In the genomic region with DNA sequence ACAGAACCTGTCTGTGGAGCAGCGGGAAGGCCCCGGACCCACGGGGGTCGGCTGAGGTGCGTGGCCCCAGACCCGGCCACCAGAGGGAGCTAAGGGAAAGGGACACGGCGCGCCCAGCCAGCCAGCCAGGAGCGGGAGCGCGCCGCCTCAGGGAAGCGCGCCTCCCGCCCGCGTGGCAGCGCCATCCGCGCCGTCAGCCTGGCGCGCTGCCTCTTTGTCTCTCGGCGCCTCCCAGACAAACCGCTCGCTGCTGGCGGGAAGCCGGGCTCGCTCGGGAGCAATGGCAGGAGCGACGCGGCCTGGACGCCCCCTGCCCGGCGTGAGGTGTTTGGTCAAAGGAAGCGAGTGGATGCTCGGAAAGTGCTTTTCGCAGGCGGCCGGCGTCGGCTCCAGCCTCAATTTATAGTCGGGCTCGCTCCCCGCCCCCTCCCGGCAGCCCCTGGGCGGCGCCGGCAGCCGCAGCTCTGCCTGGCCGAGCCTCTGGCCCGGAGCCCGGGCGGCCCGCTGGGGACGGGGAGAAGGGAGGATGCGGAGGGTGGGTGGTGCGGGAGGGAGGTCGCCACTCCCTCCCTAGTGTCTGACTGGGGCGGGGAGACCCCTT, we compare ENCODE assay signal across 8 mouse cellular contexts. TPM values are rescaled to one million over a fixed set of nuclear protein-coding genes. Genes with fewer than 3 reads are reported as not detected.
A peak's percentile ranks its signal among the peaks of the same experiment; 100 is the strongest.
DNase-seq lines count a peak whose midpoint lies in the region; ATAC-seq and TF ChIP-seq lines count a peak whose summit lies in the region.

No protein-coding gene starts in this region.

- peak overlapping the region; percentile 91 for H3K9ac ChIP-seq in embryonic facial prominence, embryonic 14.5 days (ENCODE audit: low read depth, low read length)
- H3K9ac ChIP-seq in kidney, embryonic 14.5 days (ENCODE audit: low read depth, low read length), result peak overlapping the region; percentile 75
- peak overlapping the region; percentile 68 for H3K9ac ChIP-seq in limb, embryonic 15.5 days
- H3K9ac ChIP-seq in midbrain, postnatal 0 days (replicated peaks; ENCODE audit: low read length, poor library complexity, severe bottlenecking), result peak overlapping the region; percentile 88

- DNase-seq in 3T3-L1 (ENCODE audit: low read depth, low spot score), result peak; percentile 80
- peak; percentile 91 for DNase-seq in embryonic facial prominence, embryonic 14.5 days (ENCODE audit: low spot score)
- DNase-seq in heart, adult 9 months (ENCODE audit: low spot score in 2 of 2), result peak; percentile 88 to 90
- peak; percentile 91 for DNase-seq in midbrain, postnatal 0 days (ENCODE audit: low spot score)
- DNase-seq in spleen, postnatal 10 days (ENCODE audit: low spot score in 2 of 2), result peak; percentile 85 to 90

- TF ChIP-seq CTCF in bone marrow, adult 2 months (IDR thresholded peaks at IDR 0.05; ENCODE audit: control insufficient read depth, insufficient read depth, low read length), result peak; percentile 66
- TF ChIP-seq CTCF in midbrain, postnatal 0 days (IDR thresholded peaks at IDR 0.05), result peak; percentile 80

- peak overlapping the region; percentile 85 for H3K27ac ChIP-seq in bone marrow, adult 2 months (ENCODE audit: control insufficient read depth, insufficient read depth, low read depth, low read length, poor library complexity)
- peak overlapping the region; percentile 98 for H3K27ac ChIP-seq in embryonic facial prominence, embryonic 14.5 days (replicated peaks; ENCODE audit: low read depth, low read length)
- peak overlapping the region; percentile 92 for H3K27ac ChIP-seq in kidney, embryonic 14.5 days (ENCODE audit: low read depth, low read length)
- peak overlapping the region; percentile 99 for H3K27ac ChIP-seq in limb, embryonic 15.5 days
- peak overlapping the region; percentile 98 for H3K27ac ChIP-seq in midbrain, postnatal 0 days (ENCODE audit: low read depth, low read length)

- under 1% methylated on average over 61 of the region's 63 CpGs for WGBS in bone marrow, adult 2 months
- WGBS in embryonic facial prominence, embryonic 14.5 days, result under 1% methylated on average over 34 of the region's 63 CpGs
- WGBS in kidney, embryonic 14.5 days, result under 1% methylated on average over 54 of the region's 63 CpGs
- under 1% methylated on average over 63 of the region's 63 CpGs for WGBS in limb, embryonic 15.5 days
- WGBS in midbrain, postnatal 0 days, result under 1% methylated on average over 50 of the region's 63 CpGs

- H3K4me3 ChIP-seq in bone marrow, adult 2 months (replicated peaks; ENCODE audit: control insufficient read depth, low read depth, low read length), result peak overlapping the region; percentile 85
- H3K4me3 ChIP-seq in embryonic facial prominence, embryonic 14.5 days (ENCODE audit: low read depth, low read length), result peak overlapping the region; percentile 61
- H3K4me3 ChIP-seq in kidney, embryonic 14.5 days (ENCODE audit: low read length), result peak overlapping the region; percentile 62
- H3K4me3 ChIP-seq in limb, embryonic 15.5 days, result peak overlapping the region; percentile 61
- H3K4me3 ChIP-seq in midbrain, postnatal 0 days (ENCODE audit: low read depth, low read length), result peak overlapping the region; percentile 49

- peaks cover 8% of the 10 kb centered on the region for H3K36me3 ChIP-seq in embryonic facial prominence, embryonic 14.5 days (ENCODE audit: control insufficient read depth, insufficient read depth, low read length)
- peaks cover 11% of the 10 kb centered on the region; the same call in 1 of the 2 replicates for H3K36me3 ChIP-seq in kidney, embryonic 14.5 days (ENCODE audit: control insufficient read depth, insufficient read depth, low read length)
- H3K36me3 ChIP-seq in limb, embryonic 15.5 days, result peaks cover 13% of the 10 kb centered on the region
- no peaks in the 10 kb centered on the region; the same call in 1 of the 2 replicates for H3K36me3 ChIP-seq in midbrain, postnatal 0 days (ENCODE audit: insufficient read depth, low read length)

- no peaks in the 10 kb centered on the region for H3K27me3 ChIP-seq in embryonic facial prominence, embryonic 14.5 days (replicated peaks; ENCODE audit: control insufficient read depth, insufficient read depth, low read length)
- H3K27me3 ChIP-seq in kidney, embryonic 14.5 days (ENCODE audit: control insufficient read depth, insufficient read depth, low read length), result no peaks in the 10 kb centered on the region
- no peaks in the 10 kb centered on the region for H3K27me3 ChIP-seq in limb, embryonic 15.5 days
- H3K27me3 ChIP-seq in midbrain, postnatal 0 days (ENCODE audit: insufficient read depth, low read length), result no peaks in the 10 kb centered on the region

- H3K4me2 ChIP-seq in embryonic facial prominence, embryonic 14.5 days (ENCODE audit: low read depth, low read length), result peak overlapping the region; percentile 79
- peak overlapping the region; percentile 76 for H3K4me2 ChIP-seq in kidney, embryonic 14.5 days (replicated peaks; ENCODE audit: low read depth, low read length)
- peak overlapping the region; percentile 69 for H3K4me2 ChIP-seq in limb, embryonic 15.5 days
- peak overlapping the region; percentile 74 for H3K4me2 ChIP-seq in midbrain, postnatal 0 days (ENCODE audit: low read depth, low read length, poor library complexity, severe bottlenecking)

- peak; percentile 88 for ATAC-seq in embryonic facial prominence, embryonic 14.5 days (ENCODE audit: low read depth)
- peak; percentile 92 for ATAC-seq in kidney, embryonic 14.5 days (ENCODE audit: low FRiP score, low TSS enrichment)
- ATAC-seq in limb, embryonic 15.5 days (ENCODE audit: insufficient number of reproducible peaks, low FRiP score, low TSS enrichment, low read depth), result peak; percentile 82
- ATAC-seq in midbrain, postnatal 0 days (ENCODE audit: low FRiP score), result peak; percentile 82

- TF ChIP-seq POLR2A in bone marrow, adult 2 months (IDR thresholded peaks at IDR 0.05; ENCODE audit: borderline replicate concordance, control insufficient read depth, low read depth, low read length), result peak; percentile 68; the same call in 1 of the 2 replicates

- no peaks in the 10 kb centered on the region for H3K9me3 ChIP-seq in embryonic facial prominence, embryonic 14.5 days (ENCODE audit: control insufficient read depth, low read length)
- no peaks in the 10 kb centered on the region for H3K9me3 ChIP-seq in kidney, embryonic 14.5 days (ENCODE audit: control insufficient read depth, low read length)
- no peaks in the 10 kb centered on the region for H3K9me3 ChIP-seq in limb, embryonic 15.5 days
- no peaks in the 10 kb centered on the region for H3K9me3 ChIP-seq in midbrain, postnatal 0 days (ENCODE audit: low read length)

- no peaks in the 10 kb centered on the region; the same call in 1 of the 2 replicates for H3K4me1 ChIP-seq in bone marrow, adult 2 months (ENCODE audit: control insufficient read depth, insufficient read depth, low read length)
- peaks cover 18% of the 10 kb centered on the region for H3K4me1 ChIP-seq in embryonic facial prominence, embryonic 14.5 days (ENCODE audit: control insufficient read depth, insufficient read depth, low read length)
- H3K4me1 ChIP-seq in kidney, embryonic 14.5 days (ENCODE audit: control insufficient read depth, insufficient read depth, low read length), result peaks cover 19% of the 10 kb centered on the region
- H3K4me1 ChIP-seq in limb, embryonic 15.5 days, result peaks cover 33% of the 10 kb centered on the region
- H3K4me1 ChIP-seq in midbrain, postnatal 0 days (ENCODE audit: insufficient read depth, low read length), result peaks cover 20% of the 10 kb centered on the region

RNA-seq across cellular contexts. Expression of gene Shf, which starts 20.3 kb away (rescaled TPM):
- 9.6 and 14.7 TPM in 2 replicates for polyA plus RNA-seq in bone marrow, adult 2 months (2011; ENCODE audit: insufficient read depth, insufficient read length, low replicate concordance, missing spikeins)
- polyA plus RNA-seq in embryonic facial prominence, embryonic 14.5 days (2014; fragmentation: Nextera tagmentation; extraction: Ambion mirVana), result 5.5 and 6.4 TPM in 2 replicates
- polyA plus RNA-seq in kidney, embryonic 14.5 days (2014; fragmentation: Nextera tagmentation; extraction: Ambion mirVana), result 3.5 and 5.5 TPM in 2 replicates
- 3.5 and 4.3 TPM in 2 replicates for polyA plus RNA-seq in limb, embryonic 15.5 days (2015; fragmentation: Nextera tagmentation; extraction: Ambion mirVana)
- total RNA-seq in midbrain, postnatal 0 days (2014; rRNA removed), result 95.6 and 138 TPM in 2 replicates
- polyA plus RNA-seq in midbrain, postnatal 0 days (2015; fragmentation: Nextera tagmentation; extraction: Ambion mirVana), result 9.2 and 11.6 TPM in 2 replicates

RNA-seq across cellular contexts. Expression of gene Duox1, which starts 33.2 kb away (rescaled TPM):
- not detected in 2 replicates for polyA plus RNA-seq in bone marrow, adult 2 months (2011; ENCODE audit: insufficient read depth, insufficient read length, low replicate concordance, missing spikeins)
- 0.34 and 0.67 TPM in 2 replicates for polyA plus RNA-seq in embryonic facial prominence, embryonic 14.5 days (2014; fragmentation: Nextera tagmentation; extraction: Ambion mirVana)
- not detected in 2 replicates for polyA plus RNA-seq in kidney, embryonic 14.5 days (2014; fragmentation: Nextera tagmentation; extraction: Ambion mirVana)
- polyA plus RNA-seq in limb, embryonic 15.5 days (2015; fragmentation: Nextera tagmentation; extraction: Ambion mirVana), result 2.5 and 2.7 TPM in 2 replicates
- 0.24 and 0.33 TPM in 2 replicates for total RNA-seq in midbrain, postnatal 0 days (2014; rRNA removed)
- polyA plus RNA-seq in midbrain, postnatal 0 days (2015; fragmentation: Nextera tagmentation; extraction: Ambion mirVana), result 0.11 and 0.16 TPM in 2 replicates

RNA-seq across cellular contexts. Expression of gene Duoxa1, which starts 35.1 kb away (rescaled TPM):
- polyA plus RNA-seq in bone marrow, adult 2 months (2011; ENCODE audit: insufficient read depth, insufficient read length, low replicate concordance, missing spikeins), result not detected in 2 replicates
- 3.6 and 4.2 TPM in 2 replicates for polyA plus RNA-seq in embryonic facial prominence, embryonic 14.5 days (2014; fragmentation: Nextera tagmentation; extraction: Ambion mirVana)
- not detected in 2 replicates for polyA plus RNA-seq in kidney, embryonic 14.5 days (2014; fragmentation: Nextera tagmentation; extraction: Ambion mirVana)
- polyA plus RNA-seq in limb, embryonic 15.5 days (2015; fragmentation: Nextera tagmentation; extraction: Ambion mirVana), result 12.4 and 14.5 TPM in 2 replicates
- total RNA-seq in midbrain, postnatal 0 days (2014; rRNA removed), result not detected in 2 replicates
- polyA plus RNA-seq in midbrain, postnatal 0 days (2015; fragmentation: Nextera tagmentation; extraction: Ambion mirVana), result 0.41 and 0.44 TPM in 2 replicates

RNA-seq across cellular contexts. Expression of gene Duoxa2, which starts 49.9 kb away (rescaled TPM):
- polyA plus RNA-seq in bone marrow, adult 2 months (2011; ENCODE audit: insufficient read depth, insufficient read length, low replicate concordance, missing spikeins), result not detected in 2 replicates
- 0.71 TPM in 1 of 2 replicates, not detected in the other for polyA plus RNA-seq in embryonic facial prominence, embryonic 14.5 days (2014; fragmentation: Nextera tagmentation; extraction: Ambion mirVana)
- polyA plus RNA-seq in kidney, embryonic 14.5 days (2014; fragmentation: Nextera tagmentation; extraction: Ambion mirVana), result 0.22 TPM in 1 of 2 replicates, not detected in the other
- polyA plus RNA-seq in limb, embryonic 15.5 days (2015; fragmentation: Nextera tagmentation; extraction: Ambion mirVana), result 0.12 and 0.28 TPM in 2 replicates
- 0.49 and 0.61 TPM in 2 replicates for total RNA-seq in midbrain, postnatal 0 days (2014; rRNA removed)
- polyA plus RNA-seq in midbrain, postnatal 0 days (2015; fragmentation: Nextera tagmentation; extraction: Ambion mirVana), result 0.43 and 0.82 TPM in 2 replicates

RNA-seq across cellular contexts. Expression of gene Duox2, which starts 50.4 kb away (rescaled TPM):
- not detected in 2 replicates for polyA plus RNA-seq in bone marrow, adult 2 months (2011; ENCODE audit: insufficient read depth, insufficient read length, low replicate concordance, missing spikeins)
- 0.04 and 0.14 TPM in 2 replicates for polyA plus RNA-seq in embryonic facial prominence, embryonic 14.5 days (2014; fragmentation: Nextera tagmentation; extraction: Ambion mirVana)
- polyA plus RNA-seq in kidney, embryonic 14.5 days (2014; fragmentation: Nextera tagmentation; extraction: Ambion mirVana), result 0.05 TPM in 1 of 2 replicates, not detected in the other
- polyA plus RNA-seq in limb, embryonic 15.5 days (2015; fragmentation: Nextera tagmentation; extraction: Ambion mirVana), result 0.05 and 0.13 TPM in 2 replicates
- total RNA-seq in midbrain, postnatal 0 days (2014; rRNA removed), result 0.05 and 0.14 TPM in 2 replicates
- polyA plus RNA-seq in midbrain, postnatal 0 days (2015; fragmentation: Nextera tagmentation; extraction: Ambion mirVana), result 0.09 and 0.17 TPM in 2 replicates

Comparison
In these comparisons a context has a peak if more than half of its experiments do, and no peak if none do; other contexts are left out.
1. Peak in every context shown above with its lines: DNase-seq, ATAC-seq, H3K4me3 ChIP-seq and H3K27ac ChIP-seq.